Mouse (Mus musculus): Measurements from ENCODE around the gene Plekha1. TPM values are rescaled to one million over a fixed set of nuclear protein-coding genes. Genes with fewer than 3 reads are reported as not detected.

Gene Plekha1
- 10 to 100 TPM; 47.9 to 55.4 TPM for total RNA-seq (2023)

DNA sequence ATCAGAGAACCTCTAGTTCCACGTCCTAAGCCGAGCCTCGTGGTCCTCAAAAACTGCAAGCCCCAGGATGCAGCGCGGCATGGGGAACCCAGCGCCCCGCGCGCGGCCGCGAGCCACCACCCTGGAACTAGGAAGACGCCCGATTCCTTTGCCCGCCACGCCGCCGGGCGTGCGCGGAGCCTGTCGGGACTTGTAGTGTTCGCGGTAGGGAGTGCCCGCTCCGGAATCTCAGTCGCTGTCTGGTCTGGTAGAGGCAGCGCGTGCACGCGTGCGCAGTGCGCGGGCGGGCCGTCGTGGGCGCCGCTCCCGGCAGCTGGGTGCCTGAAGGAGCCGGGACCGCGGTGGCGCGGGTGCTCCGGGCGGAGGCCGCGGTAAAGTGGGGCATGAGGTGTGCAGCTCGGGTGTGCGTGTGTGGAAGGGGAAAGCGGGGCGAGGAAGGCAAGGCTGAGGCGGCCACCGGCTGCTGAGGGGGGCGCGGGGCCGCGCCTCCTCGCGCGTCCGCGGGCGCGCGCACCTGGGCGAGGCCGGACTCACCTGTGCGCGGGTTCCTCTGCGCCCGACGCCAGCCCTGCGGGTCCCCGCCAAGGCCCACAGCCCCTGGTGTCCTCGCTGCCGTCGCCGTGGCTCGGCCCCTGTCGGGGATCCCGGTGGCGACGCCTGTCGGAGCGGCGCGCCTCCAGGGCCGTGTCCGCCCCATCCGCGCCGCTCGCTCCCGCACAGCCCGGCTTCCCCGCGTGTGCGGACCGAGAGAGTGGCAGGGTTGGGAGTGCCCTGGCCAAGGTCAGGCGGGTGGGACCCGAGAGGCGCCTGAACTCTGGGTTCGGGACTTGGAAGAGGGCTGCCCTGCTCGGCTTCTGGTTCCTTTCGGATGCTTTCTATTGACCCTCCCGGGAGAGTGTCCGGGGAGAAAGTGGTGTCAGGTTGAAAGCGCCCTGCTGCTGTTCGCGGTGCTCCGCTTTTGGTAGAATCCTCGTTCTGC is at the start of gene Plekha1:
Plekha1 (plus strand) TSS at position 144 of the 979 bp plus-strand sequence.

GRCm38 (mm10) chr7:130935793-130936471 is 70.4 kb downstream of the Plekha1 start, which contains the start of gene Htra1:
Htra1 (plus strand) TSS chr7:130936111.

Other genes with a start within 250 kb of the Plekha1 start
- gene Btbd16, start 91.7 kb upstream of the Plekha1 start, total RNA-seq (2023) = not detected
- gene Htra1, start 70.4 kb downstream of the Plekha1 start, total RNA-seq (2023) = not detected
- gene Dmbt1, start 166.3 kb downstream of the Plekha1 start, total RNA-seq (2023) = under 1 TPM; 0.09 to 0.17 TPM